Mouse (Mus musculus) frontal cortex, adult (tissue): ENCODE measurements around the gene Emilin2.
A peak's percentile ranks its signal among the peaks of the same experiment; 100 is the strongest.
"Not testable (repeated sequence)": the region's sequence is repeated elsewhere in the genome, so short reads cannot be mapped to it uniquely, and the experiment has no call there.

Experiments
- ATAC-seq: cut with Nextera tagmentation; 2 replicates; pipeline ENCODE4 v1.9.2; 2017; ENCODE audit warnings: mild to moderate bottlenecking, moderate library complexity, mixed read lengths; ENCODE audit not compliant: low TSS enrichment

Emilin2 gene

GRCm38 (mm10) chr17:71311340-71312171 lies at the start of gene Emilin2:
Gene Emilin2, minus strand, starts transcription at chr17:71311978.
- ATAC-seq: no peak

DNA sequence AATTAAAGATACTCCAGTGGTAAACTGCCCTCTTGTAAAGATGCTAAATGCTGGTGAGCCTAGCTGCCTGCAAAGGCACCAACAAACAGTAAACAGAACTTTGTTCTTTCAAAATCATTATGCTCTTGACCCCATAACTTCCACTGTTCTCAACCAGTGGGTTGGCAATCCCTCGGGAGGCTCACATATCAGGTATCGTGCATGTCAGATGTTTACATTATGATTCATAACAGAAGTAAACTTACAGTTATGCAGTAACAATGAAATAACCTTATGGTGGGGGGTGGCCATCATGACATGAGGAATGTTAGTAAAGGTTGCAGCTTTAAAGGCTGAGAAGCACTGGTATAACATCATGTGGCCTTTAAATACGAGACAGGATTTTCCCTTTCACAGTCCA lies 43.7 kb upstream of the Emilin2 start:
- ATAC-seq: no peak

GRCm38 (mm10) chr17:71354205-71354604 lies 42.4 kb upstream of the Emilin2 start:
- ATAC-seq: no peak

- no peak for ATAC-seq
Observed at GRCm38 (mm10) chr17:71348188-71348587, 36.4 kb upstream of the Emilin2 start.

DNA sequence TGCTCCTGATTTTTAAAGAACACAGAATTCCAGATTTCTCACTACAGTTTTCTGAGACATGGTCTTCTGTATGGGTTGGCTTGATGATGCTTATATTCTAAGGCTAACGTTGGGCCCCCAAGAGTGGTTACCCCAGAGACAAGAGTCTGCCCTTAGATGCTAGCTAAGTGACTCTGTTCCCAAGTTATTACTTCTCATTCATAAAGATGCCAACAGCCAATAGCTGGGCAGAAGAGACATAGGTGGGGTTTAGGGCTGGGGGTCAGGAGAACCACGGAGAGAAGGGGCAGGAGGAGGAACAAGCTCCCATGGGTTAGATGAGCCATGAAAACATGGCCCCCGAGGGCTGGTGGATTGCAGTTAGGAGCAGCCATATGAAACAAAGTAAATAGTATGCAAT lies 30.2 kb upstream of the Emilin2 start:
- ATAC-seq: no peak

DNA sequence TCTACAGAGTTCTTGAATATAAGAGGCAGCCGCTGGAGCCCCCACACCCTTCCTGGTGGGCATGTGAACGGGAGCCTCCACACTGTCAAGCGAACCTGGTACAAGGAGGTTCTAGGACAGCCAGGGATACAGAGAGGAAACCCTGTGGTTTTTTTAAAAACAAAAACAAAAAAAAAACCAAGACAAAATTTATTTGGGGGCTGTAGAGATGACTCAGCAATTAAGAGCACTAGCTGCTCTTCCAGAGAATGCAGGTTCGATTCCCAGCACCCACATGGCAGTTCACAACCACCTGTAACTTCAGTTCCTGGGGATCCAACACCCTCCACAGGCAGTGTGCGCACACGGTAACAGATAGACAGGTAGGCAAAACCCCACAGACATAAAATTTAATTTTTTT lies 26.8 kb upstream of the Emilin2 start:
- no peak for ATAC-seq

DNA sequence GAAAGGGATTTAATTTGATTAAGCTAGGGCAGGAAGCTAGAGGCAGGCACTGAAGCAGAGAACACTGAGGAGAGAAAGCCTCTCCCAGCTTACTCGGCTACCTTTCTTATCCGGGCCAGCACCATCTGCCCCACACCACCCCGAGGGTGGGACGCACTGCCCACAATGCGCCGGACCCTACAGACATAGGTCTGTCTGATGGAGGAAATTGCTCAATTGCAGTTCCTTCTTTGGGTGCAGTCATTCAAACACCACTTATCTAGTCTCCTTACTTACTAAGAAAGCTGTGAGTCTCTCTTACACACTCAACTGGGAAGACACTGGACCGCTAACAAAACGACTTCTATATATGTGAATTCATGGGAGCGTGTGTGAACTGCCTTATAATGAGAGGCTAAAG lies 25.8 kb upstream of the Emilin2 start:
- ATAC-seq: no peak

GRCm38 (mm10) chr17:71336421-71336820 lies 24.6 kb upstream of the Emilin2 start:
- ATAC-seq: no peak

DNA sequence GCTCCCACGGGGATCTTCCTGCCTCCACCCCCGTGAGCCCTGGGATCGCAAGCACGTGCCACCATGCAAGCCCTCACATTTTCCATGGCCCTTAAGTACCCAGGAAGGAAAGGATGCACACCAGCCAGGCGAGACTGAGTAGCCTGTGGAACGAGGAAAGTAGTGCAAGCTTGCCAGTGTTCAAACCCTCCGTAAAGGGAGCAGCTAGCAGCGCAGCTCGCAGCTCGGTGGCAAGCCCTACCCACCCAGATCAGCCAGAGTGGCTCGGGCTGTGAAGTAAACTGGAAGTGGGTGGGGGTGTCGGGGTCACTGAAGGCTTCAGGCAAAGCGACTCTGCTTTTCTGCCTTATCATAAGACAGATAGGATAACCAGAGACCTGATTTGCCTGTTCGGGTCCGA lies 20.5 kb upstream of the Emilin2 start:
- ATAC-seq: no peak

- not testable (repeated sequence) for ATAC-seq
Observed at GRCm38 (mm10) chr17:71320731-71321130, 9.0 kb upstream of the Emilin2 start.

DNA sequence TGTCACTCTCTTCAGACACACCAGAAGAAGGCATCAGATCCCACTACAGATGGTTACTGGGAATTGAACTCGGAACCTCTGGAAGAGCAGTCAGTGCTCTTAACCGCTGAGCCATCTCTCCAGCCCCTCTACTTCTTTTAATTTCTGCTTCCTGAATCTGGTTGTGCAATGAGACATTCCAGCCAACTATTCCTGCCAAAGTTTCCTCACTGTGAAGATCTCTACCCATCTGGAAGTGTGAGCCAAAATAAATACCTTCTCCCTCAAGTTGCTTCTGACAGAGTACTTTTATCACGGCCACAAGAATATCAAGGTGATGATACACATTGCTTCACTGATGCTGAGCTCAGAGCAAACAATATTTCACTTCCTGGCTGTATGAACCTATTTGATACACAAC lies 7.6 kb upstream of the Emilin2 start:
- no peak for ATAC-seq

DNA sequence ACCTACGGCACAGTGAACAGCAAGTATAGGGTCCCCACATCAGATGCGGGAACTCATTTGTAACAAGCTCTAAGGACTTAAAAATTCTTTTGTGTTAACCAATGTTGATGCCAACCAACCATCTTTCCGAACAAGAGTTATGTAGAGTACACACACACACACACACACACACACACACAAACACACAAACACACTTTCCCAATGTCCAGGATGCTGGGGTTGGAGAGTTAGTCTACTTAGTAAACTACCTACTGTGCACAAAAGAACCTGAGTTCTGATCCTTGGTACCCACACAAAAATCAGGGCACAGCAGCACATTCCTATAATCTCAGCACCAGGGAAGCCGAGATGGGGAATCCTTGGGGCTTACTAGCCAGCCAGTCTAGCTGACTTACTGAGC lies 5.8 kb upstream of the Emilin2 start:
- ATAC-seq: no peak

DNA sequence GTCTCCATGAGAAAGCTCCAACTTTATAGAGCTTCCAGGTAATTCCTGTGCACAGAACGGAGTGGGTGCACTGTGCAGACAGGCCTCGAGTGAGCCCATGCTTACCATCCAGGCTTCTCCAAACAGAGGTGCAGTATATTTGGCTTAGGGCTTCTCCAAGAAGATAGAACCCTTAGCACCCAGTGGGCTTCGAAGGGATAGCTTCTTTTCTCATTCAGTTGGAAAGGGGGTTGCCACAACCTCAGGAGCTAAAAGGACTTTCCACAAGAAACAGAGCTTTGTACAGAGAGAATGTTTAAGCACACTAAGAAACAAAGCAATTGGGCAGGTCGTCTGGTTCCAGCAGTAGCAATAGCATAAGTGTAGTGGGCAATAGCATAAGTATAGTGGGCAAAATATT lies 2.5 kb upstream of the Emilin2 start:
- no peak for ATAC-seq

GRCm38 (mm10) chr17:71310486-71311339 lies 1.1 kb downstream of the Emilin2 start:
- ATAC-seq: peak; percentile 22; the same call in 1 of the 2 replicates

GRCm38 (mm10) chr17:71309711-71310485 lies 1.9 kb downstream of the Emilin2 start:
- ATAC-seq: peak; percentile 28; the same call in 1 of the 2 replicates

DNA sequence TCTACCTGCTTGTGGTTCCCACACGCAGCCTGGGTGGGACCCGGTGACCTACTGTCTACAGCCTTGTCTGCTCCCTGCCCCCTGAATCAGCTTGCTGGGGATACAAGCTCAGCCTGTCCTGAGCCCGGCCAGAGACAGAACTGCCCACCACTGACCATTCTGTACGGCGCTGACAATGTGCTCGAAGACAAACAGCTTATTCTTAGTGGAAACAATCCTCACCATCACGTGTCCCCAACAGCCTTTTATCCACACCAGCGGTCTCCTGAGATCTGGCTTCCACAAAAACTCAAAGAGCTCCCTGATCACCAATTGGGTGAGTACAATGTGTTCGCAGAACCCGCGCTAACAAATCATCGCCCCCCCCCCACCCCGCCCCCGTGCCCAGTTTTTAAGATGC lies 2.6 kb downstream of the Emilin2 start:
- ATAC-seq: peak; percentile 53

GRCm38 (mm10) chr17:71308296-71308695 lies 3.5 kb downstream of the Emilin2 start:
- ATAC-seq: no peak

DNA sequence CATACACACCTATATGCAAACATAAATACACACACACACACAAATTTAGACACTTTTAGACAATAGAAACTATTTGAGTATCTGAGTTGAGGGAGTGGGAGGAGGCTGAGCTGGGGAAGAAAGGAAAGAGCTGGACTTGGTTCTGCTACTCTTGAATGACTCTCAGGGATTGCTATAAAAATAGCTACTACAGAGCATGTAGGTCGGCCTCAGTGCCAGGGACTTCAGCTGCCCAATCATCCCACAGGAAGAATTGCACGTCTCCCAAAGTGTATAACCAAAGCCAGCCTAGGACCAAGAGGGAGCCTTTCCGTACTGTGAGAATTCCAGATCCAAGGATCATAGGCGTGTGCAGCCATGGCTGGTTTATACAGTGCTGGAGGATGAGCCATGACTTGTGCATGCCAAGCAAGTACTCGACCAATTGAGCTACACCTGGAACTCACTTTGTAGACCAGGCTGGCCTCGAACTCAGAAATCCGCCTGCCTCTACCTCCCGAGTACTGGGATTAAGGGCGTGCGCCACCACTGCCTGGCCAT lies 4.5 kb downstream of the Emilin2 start:
- no peak for ATAC-seq

GRCm38 (mm10) chr17:71306716-71307115 lies 5.1 kb downstream of the Emilin2 start:
- no peak for ATAC-seq

- ATAC-seq: no peak
Observed at GRCm38 (mm10) chr17:71306091-71306490, 5.7 kb downstream of the Emilin2 start.

DNA sequence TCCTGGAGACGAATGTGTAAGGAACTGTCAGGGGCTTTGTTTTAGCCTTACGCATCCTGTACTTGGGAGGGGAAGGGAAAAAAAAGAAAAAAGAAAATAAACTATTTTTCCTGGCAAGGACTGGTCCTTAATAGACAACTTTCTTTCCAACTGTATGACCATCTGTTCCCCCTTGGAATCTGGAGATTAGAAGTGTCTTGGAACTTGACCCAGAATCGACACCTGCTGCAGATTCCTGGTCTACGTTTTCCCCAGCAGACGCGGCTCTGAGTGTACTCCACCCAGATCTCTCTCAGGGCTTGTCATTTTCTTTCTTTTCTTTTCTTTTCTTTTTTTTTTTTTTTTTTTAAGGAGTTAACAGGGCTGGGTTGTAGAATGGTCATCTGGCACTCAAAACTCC lies 8.3 kb downstream of the Emilin2 start:
- ATAC-seq: no peak

DNA sequence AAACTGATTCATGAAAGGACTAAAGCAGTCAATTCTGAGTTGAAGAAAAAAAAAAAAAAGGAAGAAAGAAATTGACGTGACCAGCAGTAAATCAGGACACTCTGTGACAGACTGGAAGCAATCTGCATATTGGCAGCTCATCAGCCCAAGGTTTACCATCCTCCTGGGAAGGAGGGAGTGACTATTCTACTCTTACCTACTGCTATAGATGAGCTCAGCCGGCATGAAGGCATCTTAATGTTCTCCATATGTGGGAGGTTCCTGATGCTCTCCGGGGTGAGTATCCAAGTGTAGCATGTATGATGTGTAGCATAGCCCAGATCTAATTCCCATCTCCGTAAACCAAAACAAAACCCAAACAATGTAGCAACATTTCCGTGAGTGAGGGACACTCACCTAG lies 10.4 kb downstream of the Emilin2 start:
- ATAC-seq: peak; percentile 47
